Mouse (Mus musculus) liver, postnatal 0 days (tissue): Measurements from ENCODE around the gene Hist2h4. TPM values are rescaled to one million over a fixed set of nuclear protein-coding genes. Genes with fewer than 3 reads are reported as not detected.

ENCODE experiments used
- ATAC-seq: fragments of 200-750 bp; cut with Nextera tagmentation; 2 replicates; pipeline ENCODE4 v1.8.0; 2017; ENCODE audit warnings: mild to moderate bottlenecking, moderate library complexity
- DNase-seq: peaks from one replicate; pipeline ENCODE4 v3.0.0-alpha.2; 2016
- H3K27ac ChIP-seq: fragments of 300-500 bp; sonication (generic); 2 replicates; pipeline ENCODE4 v1.5.1; 2014; ENCODE audit warnings: antibody characterized with exemption, moderate library complexity, mild to moderate bottlenecking, low read depth
- H3K27me3 ChIP-seq: fragments of 300-500 bp; sonication (generic); 2 replicates; pipeline ENCODE4 v1.6.1; 2014; ENCODE audit warnings: low read length, control low read depth, mixed read lengths; ENCODE audit not compliant: insufficient read depth
- H3K36me3 ChIP-seq: fragments of 300-500 bp; sonication (generic); replicated peaks from 2 replicates; pipeline ENCODE4 v1.6.1; 2014; ENCODE audit warnings: mild to moderate bottlenecking, control low read depth, low read length, moderate library complexity, mixed read lengths; ENCODE audit not compliant: insufficient read depth
- H3K4me1 ChIP-seq: fragments of 300-500 bp; sonication (generic); 2 replicates; pipeline ENCODE4 v1.6.1; 2014; ENCODE audit warnings: antibody characterized with exemption, mild to moderate bottlenecking, control low read depth; ENCODE audit not compliant: insufficient read depth
- H3K4me2 ChIP-seq: fragments of 300-500 bp; sonication (generic); 2 replicates; pipeline ENCODE4 v1.6.1; 2014; ENCODE audit warnings: low read depth, mild to moderate bottlenecking, low read length, moderate library complexity, mixed read lengths
- H3K4me3 ChIP-seq: fragments of 300-500 bp; sonication (generic); 2 replicates; pipeline ENCODE4 v1.5.1; 2014; ENCODE audit warnings: low read depth, low read length
- H3K9ac ChIP-seq: fragments of 300-500 bp; sonication (generic); replicated peaks from 2 replicates; pipeline ENCODE4 v1.6.1; 2014; ENCODE audit warnings: mild to moderate bottlenecking, moderate library complexity
- H3K9me3 ChIP-seq: fragments of 300-500 bp; sonication (generic); 2 replicates; pipeline ENCODE4 v1.6.1; 2016; ENCODE audit warnings: mild to moderate bottlenecking, control low read depth, low read length, mixed read lengths
- CTCF ChIP-seq: sonication (generic); IDR thresholded peaks from 2 replicates; pipeline ENCODE4 v1.5.1; 2016; ENCODE audit warnings: antibody characterized with exemption, low read depth
- EP300 ChIP-seq: IDR thresholded peaks from 2 replicates; pipeline ENCODE4 v1.6.1; 2016; ENCODE audit warnings: antibody characterized with exemption, low read depth, mild to moderate bottlenecking
- WGBS: fragments of 180-500 bp; shearing (Covaris S2); extraction: QIAGEN DNeasy Blood & Tissue Kit; methylation state at CpG from one replicate; pipeline ENCODE4 v1.1.7; 2014; ENCODE audit not compliant: insufficient replicate concordance; 5-methylcytosine and 5-hydroxymethylcytosine counted together
- polyA plus RNA-seq: library from polyadenylated mRNA; unstranded; fragments of >200 nt; fragmentation: Nextera tagmentation; extraction: Ambion mirVana; gene quantifications from 2 replicates; pipeline ENCODE4 v1.2.1, GENCODE M21; 2015

Hist2h4 gene
- polyA plus RNA-seq, 1 experiment from 2014 or later: 56.7 TPM

- TF ChIP-seq EP300 (no peak; the same call in 1 of the 2 replicates), CTCF (no peak)
- Histone ChIP-seq H3K4me3 (peak overlapping the region; percentile 59), H3K27ac (peak overlapping the region; percentile 94), H3K4me2 (peak overlapping the region; percentile 70), H3K4me1 (peaks cover 22% of the 10 kb centered on the region), H3K9me3 (no peaks in the 10 kb centered on the region), H3K27me3 (no peaks in the 10 kb centered on the region), H3K36me3 (no peaks in the 10 kb centered on the region), H3K9ac (peak overlapping the region; percentile 80)
- no peak for ATAC-seq
- DNase-seq: peak; percentile 38
- WGBS: 21% methylated on average over 7 of the region's 7 CpGs
These were observed 25.7 kb downstream of the Hist2h4 start for GRCm38 (mm10) chr3:96237335-96237903.

- peak overlapping the region; percentile 70 for H3K4me2 ChIP-seq
- H3K27ac ChIP-seq: peak overlapping the region; percentile 94
- no peaks in the 10 kb centered on the region for H3K27me3 ChIP-seq
- peak overlapping the region; percentile 80 for H3K9ac ChIP-seq
- H3K9me3 ChIP-seq: no peaks in the 10 kb centered on the region
- 80% methylated on average over 4 of the region's 4 CpGs for WGBS
- no peaks in the 10 kb centered on the region for H3K36me3 ChIP-seq
- no peak for ATAC-seq
- TF ChIP-seq CTCF (no peak), EP300 (no peak)
- peak overlapping the region; percentile 59 for H3K4me3 ChIP-seq
- DNase-seq: no peak
- peaks cover 22% of the 10 kb centered on the region for H3K4me1 ChIP-seq
These were observed 26.2 kb downstream of the Hist2h4 start for GRCm38 (mm10) chr3:96236834-96237334.

GRCm38 (mm10) chr3:96235836-96236235, 27.3 kb downstream of the Hist2h4 start:
- no peak for DNase-seq
- H3K4me1 ChIP-seq: peaks cover 18% of the 10 kb centered on the region
- H3K27ac ChIP-seq: no peak overlapping the region
- 72% methylated on average over 3 of the region's 3 CpGs for WGBS
- TF ChIP-seq CTCF: no peak
- no peak for TF ChIP-seq EP300
- no peak overlapping the region; the same call in 1 of the 2 replicates for H3K9ac ChIP-seq
- no peaks in the 10 kb centered on the region for H3K27me3 ChIP-seq
- ATAC-seq: no peak
- H3K4me2 ChIP-seq: no peak overlapping the region
- H3K4me3 ChIP-seq: no peak overlapping the region
- H3K9me3 ChIP-seq: no peaks in the 10 kb centered on the region
- H3K36me3 ChIP-seq: no peaks in the 10 kb centered on the region

GRCm38 (mm10) chr3:96234914-96235313, 28.2 kb downstream of the Hist2h4 start:
- H3K4me3 ChIP-seq: no peak overlapping the region
- 79% methylated on average over 2 of the region's 2 CpGs for WGBS

GRCm38 (mm10) chr3:96231758-96232120, 31.4 kb downstream of the Hist2h4 start:
- Histone ChIP-seq H3K4me2 (no peak overlapping the region), H3K4me1 (peaks cover 2% of the 10 kb centered on the region; the same call in 1 of the 2 replicates), H3K36me3 (no peaks in the 10 kb centered on the region), H3K9ac (no peak overlapping the region), H3K27me3 (no peaks in the 10 kb centered on the region), H3K27ac (no peak overlapping the region), H3K9me3 (no peaks in the 10 kb centered on the region), H3K4me3 (no peak overlapping the region)
- no peak for TF ChIP-seq EP300
- TF ChIP-seq CTCF: no peak
- DNase-seq (no peak), ATAC-seq (no peak)
- WGBS: 43% methylated on average over 2 of the region's 2 CpGs

More at GRCm38 (mm10) chr3:96234914-96235313, 28.2 kb downstream of the Hist2h4 start:
- Histone ChIP-seq H3K4me2 (no peak overlapping the region), H3K27me3 (no peaks in the 10 kb centered on the region), H3K9me3 (no peaks in the 10 kb centered on the region), H3K36me3 (no peaks in the 10 kb centered on the region), H3K4me1 (peaks cover 16% of the 10 kb centered on the region), H3K9ac (no peak overlapping the region), H3K27ac (no peak overlapping the region)
- no peak for DNase-seq
- no peak for ATAC-seq
- TF ChIP-seq EP300 (no peak), CTCF (peak; percentile 34)

- Histone ChIP-seq H3K27ac (no peak overlapping the region), H3K36me3 (no peaks in the 10 kb centered on the region), H3K4me3 (no peak overlapping the region), H3K27me3 (no peaks in the 10 kb centered on the region), H3K4me1 (no peaks in the 10 kb centered on the region; the same call in 1 of the 2 replicates), H3K4me2 (no peak overlapping the region), H3K9ac (no peak overlapping the region), H3K9me3 (no peaks in the 10 kb centered on the region)
- WGBS: 73% methylated on average over 4 of the region's 4 CpGs
- ATAC-seq (no peak), DNase-seq (no peak)
- TF ChIP-seq CTCF: no peak
- TF ChIP-seq EP300: no peak
These were observed 32.0 kb downstream of the Hist2h4 start for GRCm38 (mm10) chr3:96230910-96231757.
